Mouse (Mus musculus) olfactory bulb, adult 2 months (tissue): ENCODE data around the gene Nkg7.

Source experiments
- CTCF ChIP-seq: fragments of 200-500 bp; IDR thresholded peaks from 2 replicates; pipeline ENCODE4 v1.5.1; 2012; ENCODE audit warnings: low read depth, mild to moderate bottlenecking, low read length, moderate library complexity; ENCODE audit not compliant: insufficient read depth
- POLR2A ChIP-seq: fragments of 200-500 bp; IDR thresholded peaks from 2 replicates; pipeline ENCODE4 v1.6.1; 2012; ENCODE audit warnings: mild to moderate bottlenecking, low read depth, low read length, moderate library complexity; ENCODE audit not compliant: insufficient read depth

GRCm38 (mm10) chr7:43481191-43481590 is 44.3 kb downstream of the Nkg7 start:
- no peak for TF ChIP-seq CTCF
- TF ChIP-seq POLR2A: no peak
